Mouse (Mus musculus) ES-E14 (cell line): ENCODE measurements around the gene Hist2h4.

Experiments used
- HCFC1 ChIP-seq: IDR thresholded peaks from 2 replicates; pipeline ENCODE4 v1.6.1; 2012; ENCODE audit warnings: low read length, inconsistent platforms, borderline replicate concordance; ENCODE audit not compliant: insufficient read depth
- MAFK ChIP-seq: IDR thresholded peaks from 2 replicates; pipeline ENCODE4 v1.6.1; 2014; ENCODE audit warnings: mild to moderate bottlenecking, low read depth, low read length, inconsistent platforms; ENCODE audit not compliant: insufficient read depth
- ZC3H11A ChIP-seq: IDR thresholded peaks from 2 replicates; pipeline ENCODE4 v1.6.1; 2012; ENCODE audit warnings: low read depth, mild to moderate bottlenecking, inconsistent platforms, low read length, borderline replicate concordance

- TF ChIP-seq ZC3H11A (no peak), HCFC1 (no peak), MAFK (no peak)
Observed at GRCm38 (mm10) chr3:96234914-96235313, 28.2 kb downstream of the Hist2h4 start.
